Mouse (Mus musculus): ENCODE measurements around the gene Incenp. TPM values are rescaled to one million over a fixed set of nuclear protein-coding genes. Genes with fewer than 3 reads are reported as not detected.

The Incenp gene
- polyA plus RNA-seq (2012; rRNA removed): 26.0 and 29.5 TPM in 2 replicates

GRCm38 (mm10) chr19:9899072-9899779, at the start of gene Incenp:
Gene Incenp, minus strand, starts transcription at chr19:9899551.
- peak; percentile 77; the same call in 1 of the 2 replicates for TF ChIP-seq POLR2A (IDR thresholded peaks at IDR 0.05; ENCODE audit: borderline replicate concordance, extremely low read depth, insufficient read depth, insufficient read length, poor library complexity, severe bottlenecking)
- no peak for TF ChIP-seq CTCF (IDR thresholded peaks at IDR 0.05; ENCODE audit: borderline replicate concordance, extremely low read depth, insufficient read depth, insufficient read length)

GRCm38 (mm10) chr19:9946986-9947385, 47.6 kb upstream of the Incenp start:
- TF ChIP-seq POLR2A (IDR thresholded peaks at IDR 0.05; ENCODE audit: borderline replicate concordance, extremely low read depth, insufficient read depth, insufficient read length, poor library complexity, severe bottlenecking): no peak
- TF ChIP-seq CTCF (IDR thresholded peaks at IDR 0.05; ENCODE audit: borderline replicate concordance, extremely low read depth, insufficient read depth, insufficient read length): no peak
- DNase-seq (ENCODE audit: low read depth): no peak

More at GRCm38 (mm10) chr19:9899072-9899779, at the start of gene Incenp:
- DNase-seq (ENCODE audit: low read depth): peak; percentile 100

GRCm38 (mm10) chr19:9945800-9946564, 46.6 kb upstream of the Incenp start:
- DNase-seq (ENCODE audit: low read depth): no peak
- TF ChIP-seq POLR2A (IDR thresholded peaks at IDR 0.05; ENCODE audit: borderline replicate concordance, extremely low read depth, insufficient read depth, insufficient read length, poor library complexity, severe bottlenecking): no peak
- TF ChIP-seq CTCF (IDR thresholded peaks at IDR 0.05; ENCODE audit: borderline replicate concordance, extremely low read depth, insufficient read depth, insufficient read length): no peak

- DNase-seq (ENCODE audit: low read depth): no peak
Observed at GRCm38 (mm10) chr19:9942539-9943533, 43.5 kb upstream of the Incenp start.

GRCm38 (mm10) chr19:9941809-9942208, 42.5 kb upstream of the Incenp start:
- no peak for TF ChIP-seq CTCF (IDR thresholded peaks at IDR 0.05; ENCODE audit: borderline replicate concordance, extremely low read depth, insufficient read depth, insufficient read length)
- no peak for TF ChIP-seq POLR2A (IDR thresholded peaks at IDR 0.05; ENCODE audit: borderline replicate concordance, extremely low read depth, insufficient read depth, insufficient read length, poor library complexity, severe bottlenecking)
- DNase-seq (ENCODE audit: low read depth): no peak

More at GRCm38 (mm10) chr19:9942539-9943533, 43.5 kb upstream of the Incenp start:
- TF ChIP-seq POLR2A (IDR thresholded peaks at IDR 0.05; ENCODE audit: borderline replicate concordance, extremely low read depth, insufficient read depth, insufficient read length, poor library complexity, severe bottlenecking) (no peak), CTCF (IDR thresholded peaks at IDR 0.05; ENCODE audit: borderline replicate concordance, extremely low read depth, insufficient read depth, insufficient read length) (no peak)

GRCm38 (mm10) chr19:9940903-9941302, 41.6 kb upstream of the Incenp start:
- TF ChIP-seq CTCF (IDR thresholded peaks at IDR 0.05; ENCODE audit: borderline replicate concordance, extremely low read depth, insufficient read depth, insufficient read length) (no peak), POLR2A (IDR thresholded peaks at IDR 0.05; ENCODE audit: borderline replicate concordance, extremely low read depth, insufficient read depth, insufficient read length, poor library complexity, severe bottlenecking) (no peak)
- DNase-seq (ENCODE audit: low read depth): no peak

- no peak for TF ChIP-seq POLR2A (IDR thresholded peaks at IDR 0.05; ENCODE audit: borderline replicate concordance, extremely low read depth, insufficient read depth, insufficient read length, poor library complexity, severe bottlenecking)
- TF ChIP-seq CTCF (IDR thresholded peaks at IDR 0.05; ENCODE audit: borderline replicate concordance, extremely low read depth, insufficient read depth, insufficient read length): no peak
- no peak for DNase-seq (ENCODE audit: low read depth)
Observed at GRCm38 (mm10) chr19:9939841-9940240, 40.5 kb upstream of the Incenp start.

- TF ChIP-seq CTCF (IDR thresholded peaks at IDR 0.05; ENCODE audit: borderline replicate concordance, extremely low read depth, insufficient read depth, insufficient read length) (no peak), POLR2A (IDR thresholded peaks at IDR 0.05; ENCODE audit: borderline replicate concordance, extremely low read depth, insufficient read depth, insufficient read length, poor library complexity, severe bottlenecking) (no peak)
- DNase-seq (ENCODE audit: low read depth): no peak
Observed at GRCm38 (mm10) chr19:9938824-9939303, 39.5 kb upstream of the Incenp start.

GRCm38 (mm10) chr19:9938156-9938823, 38.9 kb upstream of the Incenp start:
- no peak for DNase-seq (ENCODE audit: low read depth)
- TF ChIP-seq POLR2A (IDR thresholded peaks at IDR 0.05; ENCODE audit: borderline replicate concordance, extremely low read depth, insufficient read depth, insufficient read length, poor library complexity, severe bottlenecking) (no peak), CTCF (IDR thresholded peaks at IDR 0.05; ENCODE audit: borderline replicate concordance, extremely low read depth, insufficient read depth, insufficient read length) (no peak)

GRCm38 (mm10) chr19:9937428-9937827, 38.1 kb upstream of the Incenp start:
- TF ChIP-seq CTCF (IDR thresholded peaks at IDR 0.05; ENCODE audit: borderline replicate concordance, extremely low read depth, insufficient read depth, insufficient read length) (no peak), POLR2A (IDR thresholded peaks at IDR 0.05; ENCODE audit: borderline replicate concordance, extremely low read depth, insufficient read depth, insufficient read length, poor library complexity, severe bottlenecking) (no peak)
- DNase-seq (ENCODE audit: low read depth): no peak
